Mouse (Mus musculus): ENCODE results near the gene Lrp1. TPM values are rescaled to one million over a fixed set of nuclear protein-coding genes. Genes with fewer than 3 reads are reported as not detected.

The Lrp1 gene
- total and polyA plus RNA-seq, 3 experiments, result 0.39 to 0.42 TPM; not detected in 1

DNA sequence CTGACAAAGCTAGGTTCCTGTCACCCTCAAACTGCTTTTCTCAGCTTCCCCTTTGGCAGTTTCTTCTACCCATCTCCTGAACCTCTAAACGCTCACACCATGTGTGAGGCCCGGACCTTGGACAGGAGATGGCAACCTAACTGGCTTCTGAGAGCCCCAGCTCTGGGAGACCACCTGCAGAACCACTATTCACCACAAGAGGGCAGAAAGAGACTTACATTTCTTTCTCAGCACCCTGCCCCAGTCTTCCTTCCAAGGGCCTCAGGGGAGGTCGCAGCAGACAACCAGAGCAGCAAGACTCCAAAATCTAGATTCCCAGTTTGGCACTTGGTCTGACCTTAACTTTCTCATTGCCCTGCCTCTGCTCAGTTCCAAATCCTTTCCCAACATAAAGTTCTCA lies 51.5 kb downstream of the Lrp1 start (continued):
- TF ChIP-seq TCF12 (IDR thresholded peaks at IDR 0.05; ENCODE audit: low read depth, low read length), result no peak
- TF ChIP-seq POLR2A (IDR thresholded peaks at IDR 0.05; ENCODE audit: control insufficient read depth in 1 of 2, insufficient read depth in 1 of 2, low read depth in 1 of 2, low read length in 2 of 2, poor library complexity in 1 of 2), result no peak
- TF ChIP-seq TBP (IDR thresholded peaks at IDR 0.05; ENCODE audit: low read depth, low read length), result no peak
- TF ChIP-seq TAL1 (IDR thresholded peaks at IDR 0.05; ENCODE audit: low read length), result no peak
- TF ChIP-seq CHD2 (IDR thresholded peaks at IDR 0.05; ENCODE audit: low read length), result no peak
- TF ChIP-seq HCFC1 (IDR thresholded peaks at IDR 0.05; ENCODE audit: low read depth, low read length), result no peak
- no peak for TF ChIP-seq USF1 (IDR thresholded peaks at IDR 0.05; ENCODE audit: low read depth, low read length)
- no peak for TF ChIP-seq ELF1 (IDR thresholded peaks at IDR 0.05; ENCODE audit: low read depth, low read length)
- TF ChIP-seq ZMIZ1 (IDR thresholded peaks at IDR 0.05; ENCODE audit: low read depth, low read length), result no peak
- TF ChIP-seq MAZ (IDR thresholded peaks at IDR 0.05; ENCODE audit: low read depth, low read length), result no peak
- TF ChIP-seq CHD1 (IDR thresholded peaks at IDR 0.05; ENCODE audit: low read depth, low read length), result no peak

DNA sequence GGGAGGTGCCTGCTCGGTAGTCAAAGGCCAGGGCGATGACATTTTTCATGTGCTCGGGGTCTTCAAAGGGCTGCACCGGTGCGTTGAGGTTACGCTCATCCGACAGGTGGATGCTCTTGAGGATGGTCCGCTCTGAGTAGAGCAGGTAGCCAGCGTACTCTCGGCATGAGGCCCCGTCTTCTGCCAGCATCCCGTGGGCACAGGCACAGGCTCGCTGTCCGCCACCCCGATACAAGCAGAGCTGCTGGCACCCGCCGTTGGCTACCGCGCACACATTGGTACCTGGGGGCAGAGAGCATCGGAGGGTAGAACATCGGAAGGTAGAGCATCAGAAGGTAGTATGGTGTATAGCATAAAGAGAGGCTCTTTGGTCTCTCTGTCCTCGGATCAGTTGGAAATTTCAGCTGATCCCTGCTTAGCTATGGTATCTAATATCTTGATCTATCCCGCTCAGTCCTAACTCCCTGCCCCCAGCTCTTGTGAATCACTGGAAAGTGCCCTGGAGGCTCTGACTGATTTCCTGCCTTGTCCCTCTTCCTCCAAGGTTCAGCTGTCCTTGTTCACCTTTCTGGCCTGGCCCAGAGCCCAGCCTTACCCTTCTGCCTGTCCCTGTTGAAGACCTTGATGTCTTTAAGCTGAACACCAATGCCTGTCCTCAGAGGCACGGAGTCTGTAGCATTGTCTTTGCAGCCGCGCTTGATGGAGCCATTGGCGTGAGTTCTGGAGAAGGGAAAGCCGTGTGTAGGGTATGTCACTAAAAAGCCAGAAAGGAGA lies 54.2 kb downstream of the Lrp1 start:
- H3K9me3 ChIP-seq (replicated peaks; ENCODE audit: insufficient read depth, low read length), result no peaks in the 10 kb centered on the region
- TF ChIP-seq MAZ (IDR thresholded peaks at IDR 0.05; ENCODE audit: low read depth, low read length) (no peak), NRF1 (IDR thresholded peaks at IDR 0.05; ENCODE audit: insufficient read depth, low read depth, low read length, poor library complexity, severe bottlenecking) (no peak), UBTF (IDR thresholded peaks at IDR 0.05; ENCODE audit: borderline replicate concordance, insufficient read depth, low read depth, low read length) (no peak), TAL1 (IDR thresholded peaks at IDR 0.05; ENCODE audit: low read length) (no peak), HCFC1 (IDR thresholded peaks at IDR 0.05; ENCODE audit: low read depth, low read length) (no peak), MEF2A (IDR thresholded peaks at IDR 0.05; ENCODE audit: extremely low read depth, insufficient replicate concordance, low read depth, low read length, poor library complexity, severe bottlenecking) (no peak), TBP (IDR thresholded peaks at IDR 0.05; ENCODE audit: low read depth, low read length) (no peak), MAX (IDR thresholded peaks at IDR 0.05; ENCODE audit: low read length) (no peak)
- H3K4me1 ChIP-seq (ENCODE audit: control insufficient read depth in 1 of 2, insufficient read depth in 2 of 2, low read length in 2 of 2), result peaks cover 0 to 8% of the 10 kb centered on the region in 2 experiments; a peak in 2 of 4 replicates
- H3K79me2 ChIP-seq (ENCODE audit: control insufficient read depth, insufficient read depth, low read length, poor library complexity), result no peaks in the 10 kb centered on the region
- H3K27ac ChIP-seq (ENCODE audit: control insufficient read depth, low read depth, low read length), result no peak overlapping the region
- no peak for DNase-seq (ENCODE audit: low read depth, low spot score)
- no peak overlapping the region for H3K9ac ChIP-seq (ENCODE audit: control insufficient read depth, low read depth, low read length, poor library complexity, severe bottlenecking)
- peaks cover 0 to 5% of the 10 kb centered on the region in 2 experiments; a peak in 1 of 4 replicates for H3K36me3 ChIP-seq (ENCODE audit: control insufficient read depth in 1 of 2, insufficient read depth in 2 of 2, low read length in 2 of 2)
- H3K27me3 ChIP-seq (ENCODE audit: control insufficient read depth in 1 of 2, insufficient read depth in 2 of 2, low read length in 2 of 2), result peaks cover 0 to 2% of the 10 kb centered on the region in 2 experiments; a peak in 2 of 4 replicates
- H3K4me3 ChIP-seq (ENCODE audit: control insufficient read depth in 1 of 2, insufficient read depth in 1 of 2, low read depth in 2 of 2, low read length in 2 of 2), result no peak overlapping the region

DNA sequence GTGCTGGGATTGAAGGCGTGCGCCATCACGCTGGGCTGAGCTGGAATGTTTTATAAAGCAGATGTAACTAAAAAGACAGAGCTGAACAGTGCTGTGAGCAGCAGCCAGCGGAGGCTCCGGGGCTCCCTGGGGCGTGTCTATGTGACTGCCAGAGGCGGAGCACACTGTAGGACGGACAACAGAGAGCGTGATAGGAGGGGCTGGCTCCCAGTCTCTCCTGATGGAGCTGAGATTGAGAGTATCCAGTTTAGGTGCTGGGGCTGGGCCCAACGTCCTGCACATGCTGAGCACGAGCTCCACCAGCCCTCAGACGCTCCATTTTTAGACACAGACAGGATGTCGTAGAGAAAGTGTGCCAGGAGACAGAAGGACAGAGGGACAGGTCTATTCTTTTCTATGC lies 56.6 kb downstream of the Lrp1 start:
- Histone ChIP-seq H3K79me2 (ENCODE audit: control insufficient read depth, insufficient read depth, low read length, poor library complexity) (no peaks in the 10 kb centered on the region), H3K27me3 (ENCODE audit: control insufficient read depth in 1 of 2, insufficient read depth in 2 of 2, low read length in 2 of 2) (peaks cover 0 to 2% of the 10 kb centered on the region in 2 experiments; a peak in 2 of 4 replicates)

More for the DNA sequence above, 56.6 kb downstream of the Lrp1 start:
- DNase-seq (ENCODE audit: low read depth, low spot score), result no peak
- no peak overlapping the region for H3K9ac ChIP-seq (ENCODE audit: control insufficient read depth, low read depth, low read length, poor library complexity, severe bottlenecking)
- TF ChIP-seq MAZ (IDR thresholded peaks at IDR 0.05; ENCODE audit: low read depth, low read length) (no peak), USF1 (IDR thresholded peaks at IDR 0.05; ENCODE audit: low read depth, low read length) (no peak), ELF1 (IDR thresholded peaks at IDR 0.05; ENCODE audit: low read depth, low read length) (no peak), MXI1 (IDR thresholded peaks at IDR 0.05; ENCODE audit: low read depth, low read length) (no peak), JUND (IDR thresholded peaks at IDR 0.05; ENCODE audit: low read depth, low read length) (no peak), SMC3 (IDR thresholded peaks at IDR 0.05; ENCODE audit: low read depth, low read length) (no peak), ZKSCAN1 (IDR thresholded peaks at IDR 0.05; ENCODE audit: low read depth, low read length) (no peak)
- no peak overlapping the region for H3K27ac ChIP-seq (ENCODE audit: control insufficient read depth, low read depth, low read length)
- H3K4me1 ChIP-seq (ENCODE audit: control insufficient read depth in 1 of 2, insufficient read depth in 2 of 2, low read length in 2 of 2), result no peaks in the 10 kb centered on the region
- H3K9me3 ChIP-seq (replicated peaks; ENCODE audit: insufficient read depth, low read length), result no peaks in the 10 kb centered on the region
- no peak overlapping the region for H3K4me3 ChIP-seq (ENCODE audit: control insufficient read depth in 1 of 2, insufficient read depth in 1 of 2, low read depth in 2 of 2, low read length in 2 of 2)
- no peaks in the 10 kb centered on the region for H3K36me3 ChIP-seq (ENCODE audit: control insufficient read depth in 1 of 2, insufficient read depth in 2 of 2, low read length in 2 of 2)

All from MEL (cell line).